Mouse (Mus musculus) megakaryocyte, adult 5-6 weeks (primary cell): Measurements from ENCODE around the gene Olfr1008. TPM values are rescaled to one million over a fixed set of nuclear protein-coding genes. Genes with fewer than 3 reads are reported as not detected.
"Not testable (repeated sequence)": the region's sequence is repeated elsewhere in the genome, so short reads cannot be mapped to it uniquely, and the experiment has no call there.

Experiments used
- ATAC-seq: 2 replicates; pipeline ENCODE4 v1.8.0; 2016; ENCODE audit warnings: mild to moderate bottlenecking, inconsistent platforms; ENCODE audit not compliant: poor library complexity, severe bottlenecking
- total RNA-seq, 2 experiments: library from RNA; stranded (forward) in 1 of 2; stranded (reverse) in 1 of 2; fragments of 153-499, 151-499 nt in 1 of 2; fragments of 221-1000, 200-1000 nt in 1 of 2; gene quantifications; 2 replicates each; pipeline versions ENCODE4 v1.2.3 to v1.2.4; 2015 to 2017

Olfr1008 gene
- total RNA-seq (2015) (not detected in 2 replicates), total RNA-seq (2017) (not detected in 2 replicates)

DNA sequence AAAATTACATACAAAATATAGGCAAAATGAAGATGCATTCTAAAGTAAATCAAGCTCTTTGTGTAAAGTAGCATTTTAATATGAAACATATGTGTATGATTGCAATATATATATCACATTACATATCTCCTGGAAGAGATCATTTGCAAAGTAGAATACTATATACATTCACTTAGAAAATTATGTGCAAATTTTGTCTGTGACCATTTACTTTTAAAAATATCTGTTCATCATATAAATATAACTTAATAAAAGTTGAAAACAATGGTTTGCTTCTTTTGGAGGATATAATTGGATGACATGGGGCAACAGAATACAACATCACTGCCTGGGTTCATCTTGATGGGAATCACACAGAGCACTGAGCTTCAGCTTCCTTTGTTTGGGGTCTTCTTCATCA lies at the start of gene Olfr1008:
Olfr1008 (plus strand) TSS at position 301 of the 400 bp plus-strand sequence.
- no peak for ATAC-seq

DNA sequence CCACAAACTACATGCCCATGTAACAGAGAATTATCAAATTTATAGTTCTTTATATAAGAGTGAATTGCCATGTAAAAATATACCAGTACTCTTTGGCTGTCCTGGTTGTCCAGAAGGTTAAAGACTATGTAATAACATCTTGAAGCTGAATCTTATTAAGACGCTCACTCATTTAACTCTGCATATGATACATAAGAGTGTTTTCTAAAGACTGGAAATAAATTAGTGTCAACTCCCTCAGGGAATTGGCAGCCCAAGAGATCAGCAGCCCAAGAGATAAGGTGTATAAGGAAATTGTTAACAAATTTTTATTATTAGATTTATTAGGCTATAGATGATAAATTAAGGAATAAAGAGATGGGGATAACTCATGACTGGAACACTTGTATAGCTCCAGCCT lies 38.6 kb upstream of the Olfr1008 start, which contains the start of gene Olfr1002:
Olfr1002 (minus strand) TSS at position 101 of the 400 bp plus-strand sequence.
- ATAC-seq: no peak

DNA sequence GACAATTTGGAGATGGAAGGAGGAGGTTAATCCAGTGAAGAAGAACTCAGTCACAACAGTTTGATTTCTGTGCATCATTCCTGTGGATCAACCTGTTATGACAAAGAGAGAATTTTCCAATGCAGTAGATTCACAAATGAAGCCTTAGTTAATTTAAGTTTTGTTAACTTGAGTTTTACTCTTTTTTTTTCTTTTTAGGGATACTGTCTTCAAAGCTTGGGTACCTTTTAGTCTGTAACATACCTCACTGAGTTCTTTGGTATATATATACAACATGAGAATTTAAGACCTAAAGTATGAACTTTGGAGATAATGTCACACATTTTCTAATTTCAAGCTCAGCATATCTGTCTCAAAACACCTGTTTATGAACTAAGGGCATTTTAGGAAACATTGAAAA lies 24.9 kb upstream of the Olfr1008 start, which contains the start of gene Olfr154:
Olfr154 (minus strand) TSS at position 101 of the 400 bp plus-strand sequence.
- not testable (repeated sequence) for ATAC-seq

DNA sequence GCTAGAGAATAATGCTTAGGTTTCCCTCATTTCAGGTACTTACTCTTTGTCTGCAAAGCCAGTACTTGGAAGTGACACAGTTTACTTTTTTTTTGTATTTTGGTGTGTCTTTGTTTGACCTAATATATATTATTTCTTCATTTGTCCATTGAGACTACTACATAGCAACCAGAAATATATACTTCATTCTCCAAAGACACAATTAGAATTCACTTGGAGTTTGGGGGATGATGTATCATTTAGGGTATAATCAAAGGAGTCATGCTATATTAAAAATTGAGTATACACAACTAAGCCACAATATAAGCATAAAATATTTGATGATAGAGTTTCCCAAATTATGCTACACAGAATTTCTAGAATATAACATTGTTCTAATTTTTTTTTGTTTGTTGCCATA lies 10.6 kb upstream of the Olfr1008 start, which contains the start of gene Olfr1006:
Olfr1006 (minus strand) TSS at position 101 of the 400 bp plus-strand sequence.
- ATAC-seq: no peak

DNA sequence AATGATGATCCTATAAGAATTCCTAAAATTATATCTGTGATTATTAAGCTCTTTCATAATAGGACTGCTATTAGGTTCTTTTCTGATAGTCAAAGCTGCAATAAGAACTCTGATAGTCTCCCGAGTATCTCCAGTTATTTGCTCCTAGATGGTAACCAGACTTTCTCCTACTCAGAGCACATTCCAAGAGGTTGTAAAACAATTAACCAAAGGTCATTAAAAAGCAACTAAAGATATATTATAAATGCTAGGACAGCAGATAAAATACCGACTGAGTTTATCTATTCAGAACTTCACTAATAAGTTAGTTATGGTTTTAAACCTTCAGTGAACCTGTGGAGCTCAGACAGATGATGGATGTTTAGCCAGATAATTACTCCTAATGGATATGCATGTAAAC lies 21.4 kb downstream of the Olfr1008 start:
- ATAC-seq: not testable (repeated sequence)

DNA sequence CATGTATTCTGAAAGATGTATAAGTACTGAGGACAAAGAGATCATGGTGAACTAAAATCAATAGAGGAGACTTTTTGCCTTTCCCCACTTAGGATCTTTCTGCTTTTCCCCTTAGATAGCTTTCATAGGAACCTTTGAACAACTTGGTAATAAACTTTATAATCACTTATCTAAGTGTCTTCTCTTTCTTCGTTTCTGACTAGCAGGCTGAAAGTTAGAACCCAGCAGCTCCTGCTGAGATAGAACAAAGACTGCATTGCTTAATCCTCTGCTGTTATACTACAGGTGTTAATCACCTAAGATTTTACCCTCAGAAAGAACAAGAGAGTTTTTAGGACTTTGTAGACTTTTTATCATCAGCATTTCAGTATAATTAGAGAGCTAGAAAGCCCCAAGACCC lies 21.9 kb downstream of the Olfr1008 start:
- no peak for ATAC-seq

DNA sequence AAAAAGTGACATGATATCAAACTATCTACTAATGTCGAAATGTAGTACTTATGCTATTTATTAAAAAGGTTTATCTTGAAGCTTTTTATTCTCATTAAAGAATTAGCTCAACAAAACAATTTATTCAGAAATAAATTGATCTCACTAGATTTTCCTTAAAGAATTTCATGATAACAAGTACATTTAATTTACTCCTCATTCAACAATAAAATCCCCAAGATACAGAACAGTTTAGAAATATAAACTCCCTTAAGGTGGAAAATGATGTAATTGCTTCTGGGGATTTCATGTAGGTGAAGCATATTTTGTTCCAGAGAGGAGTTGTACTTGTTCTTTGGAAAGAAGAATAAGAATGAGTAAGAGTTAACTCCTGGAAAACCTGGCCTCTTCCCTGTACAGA lies 25.9 kb downstream of the Olfr1008 start, which contains the start of gene Olfr1009:
Olfr1009 (plus strand) TSS at position 301 of the 400 bp plus-strand sequence.
- ATAC-seq: no peak

DNA sequence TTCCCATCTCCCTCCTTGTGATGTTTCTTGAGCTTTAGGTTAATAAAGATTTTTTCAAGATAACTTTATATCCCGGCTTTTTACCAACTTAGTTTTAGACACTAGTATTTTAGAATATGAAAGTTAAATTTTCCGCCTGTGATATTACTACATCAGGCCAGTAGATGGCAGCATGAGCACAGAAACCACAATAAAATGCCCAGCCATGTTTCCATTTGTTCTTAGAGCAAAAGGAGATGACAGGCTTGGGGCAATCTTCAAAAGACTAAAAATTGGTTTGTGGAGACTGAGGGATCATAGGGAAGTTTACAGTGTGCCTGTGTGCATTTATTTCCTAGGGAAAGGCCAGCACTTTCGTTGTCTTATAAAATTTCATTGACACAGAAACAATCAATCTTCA lies 36.6 kb downstream of the Olfr1008 start:
- ATAC-seq: peak; percentile 72

Other genes with a start within 250 kb of the Olfr1008 start
- not detected in 2 replicates for gene Olfr995, start 245.8 kb upstream of the Olfr1008 start, total RNA-seq (2015)
- gene Olfr995, start 245.8 kb upstream of the Olfr1008 start, total RNA-seq (2017): not detected in 2 replicates
- not detected in 2 replicates for gene 4833423E24Rik, start 170.4 kb upstream of the Olfr1008 start, total RNA-seq (2015)
- not detected in 2 replicates for gene 4833423E24Rik, start 170.4 kb upstream of the Olfr1008 start, total RNA-seq (2017)
- not detected in 2 replicates for gene Olfr996, start 110.2 kb upstream of the Olfr1008 start, total RNA-seq (2015)
- gene Olfr996, start 110.2 kb upstream of the Olfr1008 start, total RNA-seq (2017): not detected in 2 replicates
- gene Olfr998, start 100.5 kb upstream of the Olfr1008 start, total RNA-seq (2015): not detected in 2 replicates
- gene Olfr998, start 100.5 kb upstream of the Olfr1008 start, total RNA-seq (2017): not detected in 2 replicates
- not detected in 2 replicates for gene Olfr1000, start 77.5 kb upstream of the Olfr1008 start, total RNA-seq (2015)
- gene Olfr1000, start 77.5 kb upstream of the Olfr1008 start, total RNA-seq (2017): not detected in 2 replicates
- not detected in 2 replicates for gene Olfr1002, start 38.7 kb upstream of the Olfr1008 start, total RNA-seq (2015)
- not detected in 2 replicates for gene Olfr1002, start 38.7 kb upstream of the Olfr1008 start, total RNA-seq (2017)
- gene Olfr154, start 25.0 kb upstream of the Olfr1008 start, total RNA-seq (2015): not detected in 2 replicates
- gene Olfr154, start 25.0 kb upstream of the Olfr1008 start, total RNA-seq (2017): not detected in 2 replicates
- gene Olfr1006, start 10.7 kb upstream of the Olfr1008 start, total RNA-seq (2015): not detected in 2 replicates
- gene Olfr1006, start 10.7 kb upstream of the Olfr1008 start, total RNA-seq (2017): not detected in 2 replicates
- gene Olfr1009, start 26.0 kb downstream of the Olfr1008 start, total RNA-seq (2015): not detected in 2 replicates
- gene Olfr1009, start 26.0 kb downstream of the Olfr1008 start, total RNA-seq (2017): not detected in 2 replicates
- not detected in 2 replicates for gene Olfr1012, start 73.3 kb downstream of the Olfr1008 start, total RNA-seq (2015)
- gene Olfr1012, start 73.3 kb downstream of the Olfr1008 start, total RNA-seq (2017): not detected in 2 replicates
- not detected in 2 replicates for gene Olfr1013, start 77.7 kb downstream of the Olfr1008 start, total RNA-seq (2015)
- gene Olfr1013, start 77.7 kb downstream of the Olfr1008 start, total RNA-seq (2017): not detected in 2 replicates
- gene Olfr1014, start 83.3 kb downstream of the Olfr1008 start, total RNA-seq (2015): not detected in 2 replicates
- not detected in 2 replicates for gene Olfr1014, start 83.3 kb downstream of the Olfr1008 start, total RNA-seq (2017)
- not detected in 2 replicates for gene Olfr1015, start 92.6 kb downstream of the Olfr1008 start, total RNA-seq (2015)
- not detected in 2 replicates for gene Olfr1015, start 92.6 kb downstream of the Olfr1008 start, total RNA-seq (2017)
- gene Olfr1016, start 113.1 kb downstream of the Olfr1008 start, total RNA-seq (2015): not detected in 2 replicates
- gene Olfr1016, start 113.1 kb downstream of the Olfr1008 start, total RNA-seq (2017): not detected in 2 replicates
- gene Olfr1018, start 129.0 kb downstream of the Olfr1008 start, total RNA-seq (2015): not detected in 2 replicates
- not detected in 2 replicates for gene Olfr1018, start 129.0 kb downstream of the Olfr1008 start, total RNA-seq (2017)
- gene Olfr1019, start 156.1 kb downstream of the Olfr1008 start, total RNA-seq (2015): not detected in 2 replicates
- not detected in 2 replicates for gene Olfr1019, start 156.1 kb downstream of the Olfr1008 start, total RNA-seq (2017)
- gene Olfr1020, start 157.6 kb downstream of the Olfr1008 start, total RNA-seq (2015): not detected in 2 replicates
- not detected in 2 replicates for gene Olfr1020, start 157.6 kb downstream of the Olfr1008 start, total RNA-seq (2017)
- not detected in 2 replicates for gene Olfr1022, start 179.2 kb downstream of the Olfr1008 start, total RNA-seq (2015)
- gene Olfr1022, start 179.2 kb downstream of the Olfr1008 start, total RNA-seq (2017): not detected in 2 replicates
- gene Olfr1023, start 196.2 kb downstream of the Olfr1008 start, total RNA-seq (2015): not detected in 2 replicates
- not detected in 2 replicates for gene Olfr1023, start 196.2 kb downstream of the Olfr1008 start, total RNA-seq (2017)
- gene Olfr1024, start 215.6 kb downstream of the Olfr1008 start, total RNA-seq (2015): not detected in 2 replicates
- gene Olfr1024, start 215.6 kb downstream of the Olfr1008 start, total RNA-seq (2017): not detected in 2 replicates
- not detected in 2 replicates for gene Olfr1025-ps1, start 225.8 kb downstream of the Olfr1008 start, total RNA-seq (2015)
- not detected in 2 replicates for gene Olfr1025-ps1, start 225.8 kb downstream of the Olfr1008 start, total RNA-seq (2017)
- gene Olfr1026, start 232.1 kb downstream of the Olfr1008 start, total RNA-seq (2015): not detected in 2 replicates
- gene Olfr1026, start 232.1 kb downstream of the Olfr1008 start, total RNA-seq (2017): not detected in 2 replicates